Mouse (Mus musculus) monocyte, adult 59 days (primary cell): ENCODE data around the gene Dusp23. TPM values are rescaled to one million over a fixed set of nuclear protein-coding genes. Genes with fewer than 3 reads are reported as not detected.

Experiments used
- total RNA-seq, 2 experiments: library from RNA; stranded (reverse); gene quantifications; one replicate each; pipeline ENCODE4 v1.2.4; 2023

Gene Dusp23
- 1 to 10 TPM; 2.8 to 3.6 TPM for total RNA-seq

DNA sequence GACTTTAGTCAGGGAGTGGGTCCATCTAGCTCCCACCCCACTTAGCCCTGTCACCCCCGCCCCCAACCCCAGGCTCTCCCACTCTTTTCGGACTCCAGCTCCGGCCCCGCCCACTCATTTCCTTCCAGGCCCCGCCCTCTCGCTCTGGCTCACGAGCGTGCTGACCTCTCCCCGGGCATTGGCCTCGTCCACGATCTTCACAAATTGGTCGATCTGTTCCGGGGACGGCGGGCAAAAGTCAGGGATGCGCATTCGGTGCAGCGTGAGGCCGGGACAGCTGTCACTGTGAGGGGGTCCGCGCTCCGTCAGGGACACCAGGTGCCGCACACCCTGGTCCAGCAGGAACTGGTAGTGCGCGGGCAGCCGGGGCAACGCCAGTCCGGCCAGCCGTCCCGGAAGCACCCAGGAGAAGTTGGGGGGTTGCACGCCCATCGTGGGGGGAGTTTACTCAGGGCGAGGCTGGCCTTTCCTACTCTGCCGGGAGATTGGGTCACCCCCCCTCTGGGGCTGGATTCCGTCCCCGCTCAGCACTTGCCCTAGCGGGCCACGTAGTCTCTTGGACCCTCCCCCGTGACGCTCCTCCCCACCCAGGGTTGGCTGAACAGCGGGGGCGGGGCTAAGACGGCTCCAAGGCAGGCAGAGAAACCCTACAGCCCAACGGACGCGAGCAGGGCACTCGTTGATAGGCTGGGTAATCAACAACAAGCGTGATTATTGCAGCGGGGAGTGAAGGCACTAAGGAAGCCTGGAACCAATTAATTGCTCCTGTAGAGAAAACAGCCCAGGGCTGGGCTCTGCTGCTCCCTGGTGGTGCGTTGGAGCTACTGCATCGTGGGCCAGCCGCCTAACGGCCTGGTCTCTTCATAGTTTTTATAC, at the start of gene Dusp23:
Gene Dusp23, minus strand, starts transcription at position 512 of the 876 bp plus-strand sequence.

GRCm38 (mm10) chr1:172602326-172602725, 30.4 kb downstream of the Dusp23 start, which contains the start of gene Fcrl6:
Gene Fcrl6, minus strand, starts transcription at chr1:172602551.

DNA sequence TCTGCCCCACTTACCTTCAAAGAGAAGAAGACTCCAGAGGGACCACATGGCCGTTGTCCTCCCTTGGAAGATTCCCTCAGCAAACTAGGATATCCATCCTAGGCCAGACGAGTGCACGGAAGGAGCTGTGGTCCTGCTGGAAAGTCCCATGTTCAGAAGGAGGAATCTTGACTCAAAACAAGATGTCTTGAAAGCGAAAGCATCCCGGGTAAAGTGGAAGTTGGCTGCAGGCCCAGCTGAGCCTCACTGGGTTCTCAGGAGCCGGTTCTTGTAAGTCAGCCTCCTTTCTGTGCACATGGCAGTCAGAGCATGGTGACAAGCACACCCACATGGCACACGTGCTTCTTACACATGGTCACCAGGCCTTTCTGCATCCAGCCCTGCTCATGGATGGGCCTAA, 42.4 kb downstream of the Dusp23 start, which contains the start of gene Slamf8:
Gene Slamf8, minus strand, starts transcription at position 184 of the 400 bp plus-strand sequence.

Other genes with a start within 250 kb of the Dusp23 start
- 1 to 10 TPM; 5.1 to 7.0 TPM for gene Slamf9, start 157.6 kb downstream of the Dusp23 start, total RNA-seq
- gene Igsf9, start 151.2 kb downstream of the Dusp23 start, total RNA-seq: 1 to 10 TPM; 3.1 to 5.5 TPM
- 100 to 1,000 TPM; 352 to 361 TPM for gene Tagln2, start 132.9 kb downstream of the Dusp23 start, total RNA-seq
- gene Cfap45, start 112.2 kb downstream of the Dusp23 start, total RNA-seq: 1 to 10 TPM; 1.9 to 4.0 TPM
- not detected for gene Vsig8, start 77.0 kb downstream of the Dusp23 start, total RNA-seq
- gene Slamf8, start 42.4 kb downstream of the Dusp23 start, total RNA-seq: 10 to 100 TPM; 79.3 to 94.8 TPM
- gene Fcrl6, start 30.4 kb downstream of the Dusp23 start, total RNA-seq: not detected
- gene Crp, start 65.1 kb upstream of the Dusp23 start, total RNA-seq: not detected